Mouse (Mus musculus) R1 (cell line): Measurements from ENCODE around the gene C1qc.

Experiments used
- DNase-seq: peaks from one replicate; pipeline ENCODE4 v3.0.0-alpha.2; 2018; ENCODE audit warnings: low read depth, low spot score

C1qc gene

GRCm38 (mm10) chr4:136895861-136896260 lies 3.0 kb upstream of the C1qc start:
- peak; percentile 31 for DNase-seq

- no peak for DNase-seq
These were observed 2.0 kb upstream of the C1qc start for GRCm38 (mm10) chr4:136894821-136895220.

- DNase-seq: peak; percentile 41
These were observed 1.1 kb upstream of the C1qc start for GRCm38 (mm10) chr4:136893691-136894543.

- DNase-seq: no peak
These were observed 494 bp downstream of the C1qc start for GRCm38 (mm10) chr4:136892371-136892770.

- DNase-seq: no peak
These were observed 1.8 kb downstream of the C1qc start for GRCm38 (mm10) chr4:136891115-136891514.

- DNase-seq: no peak
These were observed 2.9 kb downstream of the C1qc start for GRCm38 (mm10) chr4:136889981-136890380.

- no peak for DNase-seq
These were observed 5.2 kb downstream of the C1qc start for GRCm38 (mm10) chr4:136887714-136888113.

- no peak for DNase-seq
These were observed 6.8 kb downstream of the C1qc start, which contains the start of gene C1qb for GRCm38 (mm10) chr4:136886101-136886500. Gene C1qb, minus strand, starts transcription at chr4:136886187.

GRCm38 (mm10) chr4:136878601-136879000 lies 14.3 kb downstream of the C1qc start:
- DNase-seq: peak; percentile 71

GRCm38 (mm10) chr4:136878171-136878570 lies 14.7 kb downstream of the C1qc start:
- DNase-seq: peak; percentile 94

- DNase-seq: peak; percentile 46
These were observed 15.9 kb downstream of the C1qc start for GRCm38 (mm10) chr4:136876971-136877370.

GRCm38 (mm10) chr4:136875012-136875411 lies 17.9 kb downstream of the C1qc start:
- no peak for DNase-seq

GRCm38 (mm10) chr4:136868371-136868770 lies 24.5 kb downstream of the C1qc start:
- DNase-seq: no peak

- DNase-seq: peak; percentile 72
These were observed 25.0 kb downstream of the C1qc start for GRCm38 (mm10) chr4:136867690-136868345.

GRCm38 (mm10) chr4:136865531-136865930 lies 27.3 kb downstream of the C1qc start:
- no peak for DNase-seq

GRCm38 (mm10) chr4:136864751-136865470 lies 28.0 kb downstream of the C1qc start:
- DNase-seq: peak; percentile 23

- DNase-seq: no peak
These were observed 29.3 kb downstream of the C1qc start for GRCm38 (mm10) chr4:136863517-136863916.

- DNase-seq: no peak
These were observed 30.5 kb downstream of the C1qc start for GRCm38 (mm10) chr4:136862411-136862810.

- DNase-seq: no peak
These were observed 31.1 kb downstream of the C1qc start for GRCm38 (mm10) chr4:136861806-136862205.

- DNase-seq: peak; percentile 46
These were observed 32.8 kb downstream of the C1qc start for GRCm38 (mm10) chr4:136860022-136860421.

GRCm38 (mm10) chr4:136855081-136855480 lies 37.8 kb downstream of the C1qc start:
- peak; percentile 44 for DNase-seq

GRCm38 (mm10) chr4:136852989-136853388 lies 39.9 kb downstream of the C1qc start:
- DNase-seq: no peak
